Comparison of ENCODE assay signal across 23 mouse cellular contexts in the genomic region with DNA sequence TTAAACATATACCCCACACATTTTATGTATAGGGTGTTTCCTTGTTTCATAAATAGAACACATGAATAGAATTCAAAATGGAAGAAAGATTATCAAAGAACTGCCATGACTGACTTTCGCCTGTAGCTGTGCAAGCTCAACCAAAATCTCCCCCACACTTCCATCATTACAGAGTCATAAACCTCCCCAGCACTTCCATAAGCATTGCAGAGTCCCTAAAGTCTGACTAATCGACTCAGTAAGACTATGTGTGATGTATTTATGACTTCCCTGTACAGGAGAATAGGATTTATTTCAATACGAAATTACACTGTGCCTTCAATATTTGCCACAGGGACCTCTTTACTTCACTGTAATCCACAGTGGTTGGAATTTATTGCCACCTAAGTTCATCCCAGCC.
A peak's percentile ranks its signal among the peaks of the same experiment; 100 is the strongest.
DNase-seq lines count a peak whose midpoint lies in the region; ATAC-seq lines count a peak whose summit lies in the region.
"Had no signal": no experiment of that assay in that cellular context is flagged by ENCODE, and none has a peak within 500 bp of the region (broad histone marks: within the 10 kb centered on the region; RNA-seq: fewer than 3 reads in every experiment).

No protein-coding gene starts in this region.

- H3K4me1 ChIP-seq in limb, embryonic 13.5 days: no peaks in the 10 kb centered on the region
- no peaks in the 10 kb centered on the region for H3K4me1 ChIP-seq in limb, embryonic 10.5 days
- no peaks in the 10 kb centered on the region for H3K4me1 ChIP-seq in neural tube, embryonic 13.5 days (replicated peaks)
- H3K4me1 ChIP-seq in neural tube, embryonic 15.5 days: no peaks in the 10 kb centered on the region
- H3K4me1 ChIP-seq: embryonic facial prominence, embryonic 10.5 days; embryonic facial prominence, embryonic 12.5 days; forebrain, embryonic 12.5 days had no signal

- WGBS in limb, embryonic 13.5 days: 44% methylated on average over 3 of the region's 3 CpGs
- 75% methylated on average over 3 of the region's 3 CpGs for WGBS in limb, embryonic 10.5 days
- 51% methylated on average over 3 of the region's 3 CpGs for WGBS in neural tube, embryonic 13.5 days
- 48% methylated on average over 3 of the region's 3 CpGs for WGBS in neural tube, embryonic 15.5 days

- ATAC-seq in limb, embryonic 13.5 days (ENCODE audit: low FRiP score, low read depth): peak; percentile 51; the same call in 1 of the 2 replicates
- ATAC-seq in neural tube, embryonic 13.5 days (ENCODE audit: low read depth): peak; percentile 56
- ATAC-seq in neural tube, embryonic 15.5 days (ENCODE audit: low FRiP score): peak; percentile 61
- ATAC-seq: activated CD4-positive, CD25-positive, alpha-beta regulatory T cell, adult 4 months; CD4-positive, CD25-positive, alpha-beta regulatory T cell, adult 4 months; forebrain, embryonic 14.5 days; forebrain, embryonic 16.5 days; Patski had no signal

- H3K9ac ChIP-seq in limb, embryonic 13.5 days: no peak overlapping the region
- H3K9ac ChIP-seq in neural tube, embryonic 13.5 days: no peak overlapping the region
- H3K9ac ChIP-seq in neural tube, embryonic 15.5 days (replicated peaks): no peak overlapping the region
- H3K9ac ChIP-seq: embryonic facial prominence, embryonic 12.5 days; forebrain, embryonic 12.5 days had no signal

- H3K27ac ChIP-seq in limb, embryonic 13.5 days: no peak overlapping the region
- H3K27ac ChIP-seq in limb, embryonic 10.5 days: no peak overlapping the region
- no peak overlapping the region for H3K27ac ChIP-seq in neural tube, embryonic 13.5 days (replicated peaks)
- H3K27ac ChIP-seq in neural tube, embryonic 15.5 days (replicated peaks): no peak overlapping the region
- H3K27ac ChIP-seq: embryonic facial prominence, embryonic 10.5 days; embryonic facial prominence, embryonic 12.5 days; forebrain, embryonic 12.5 days had no signal

- H3K4me3 ChIP-seq in limb, embryonic 13.5 days: no peak overlapping the region
- H3K4me3 ChIP-seq in limb, embryonic 10.5 days: no peak overlapping the region
- no peak overlapping the region for H3K4me3 ChIP-seq in neural tube, embryonic 13.5 days
- H3K4me3 ChIP-seq in neural tube, embryonic 15.5 days (replicated peaks): no peak overlapping the region
- H3K4me3 ChIP-seq: embryonic facial prominence, embryonic 10.5 days; embryonic facial prominence, embryonic 12.5 days; forebrain, embryonic 12.5 days had no signal

- H3K27me3 ChIP-seq in limb, embryonic 13.5 days: no peaks in the 10 kb centered on the region
- H3K27me3 ChIP-seq in limb, embryonic 10.5 days (ENCODE audit: low read depth, poor library complexity, severe bottlenecking): no peaks in the 10 kb centered on the region
- no peaks in the 10 kb centered on the region for H3K27me3 ChIP-seq in neural tube, embryonic 13.5 days
- H3K27me3 ChIP-seq in neural tube, embryonic 15.5 days (replicated peaks): no peaks in the 10 kb centered on the region
- H3K27me3 ChIP-seq: CH12.LX; embryonic facial prominence, embryonic 12.5 days; forebrain, embryonic 12.5 days; Patski had no signal

- no peak for DNase-seq in limb, embryonic 10.5 days (ENCODE audit: low spot score)
- no peak for DNase-seq in cerebellum, postnatal 14 days
- DNase-seq: adrenal gland, adult 8-10 months; adrenal gland, postnatal 14 days; B cell, adult 2 months; cerebellum, adult 11 months; cerebellum, adult 18-20 months; cerebellum, adult 8-10 months; cerebellum, adult 9-11 months; cerebellum, postnatal 25 days had no signal

- H3K4me2 ChIP-seq in limb, embryonic 13.5 days (replicated peaks): no peak overlapping the region
- no peak overlapping the region for H3K4me2 ChIP-seq in neural tube, embryonic 13.5 days
- no peak overlapping the region for H3K4me2 ChIP-seq in neural tube, embryonic 15.5 days
- H3K4me2 ChIP-seq: embryonic facial prominence, embryonic 12.5 days; forebrain, embryonic 12.5 days had no signal

- no peaks in the 10 kb centered on the region for H3K36me3 ChIP-seq in limb, embryonic 13.5 days
- no peaks in the 10 kb centered on the region for H3K36me3 ChIP-seq in limb, embryonic 10.5 days
- H3K36me3 ChIP-seq in neural tube, embryonic 13.5 days: no peaks in the 10 kb centered on the region
- no peaks in the 10 kb centered on the region for H3K36me3 ChIP-seq in neural tube, embryonic 15.5 days
- H3K36me3 ChIP-seq: embryonic facial prominence, embryonic 10.5 days; embryonic facial prominence, embryonic 12.5 days; forebrain, embryonic 12.5 days; G1E had no signal

- H3K9me3 ChIP-seq in limb, embryonic 13.5 days: no peaks in the 10 kb centered on the region
- H3K9me3 ChIP-seq in limb, embryonic 10.5 days (replicated peaks): no peaks in the 10 kb centered on the region
- H3K9me3 ChIP-seq in neural tube, embryonic 13.5 days: no peaks in the 10 kb centered on the region
- no peaks in the 10 kb centered on the region for H3K9me3 ChIP-seq in neural tube, embryonic 15.5 days (replicated peaks)
- H3K9me3 ChIP-seq: embryonic facial prominence, embryonic 10.5 days; embryonic facial prominence, embryonic 12.5 days; forebrain, embryonic 12.5 days; G1E had no signal
